Mouse (Mus musculus): ENCODE measurements around the gene Aaed1. TPM values are rescaled to one million over a fixed set of nuclear protein-coding genes. Genes with fewer than 3 reads are reported as not detected.

Aaed1 gene
- polyA plus RNA-seq, 1 experiment from 2014 or later: 51.9 TPM

DNA sequence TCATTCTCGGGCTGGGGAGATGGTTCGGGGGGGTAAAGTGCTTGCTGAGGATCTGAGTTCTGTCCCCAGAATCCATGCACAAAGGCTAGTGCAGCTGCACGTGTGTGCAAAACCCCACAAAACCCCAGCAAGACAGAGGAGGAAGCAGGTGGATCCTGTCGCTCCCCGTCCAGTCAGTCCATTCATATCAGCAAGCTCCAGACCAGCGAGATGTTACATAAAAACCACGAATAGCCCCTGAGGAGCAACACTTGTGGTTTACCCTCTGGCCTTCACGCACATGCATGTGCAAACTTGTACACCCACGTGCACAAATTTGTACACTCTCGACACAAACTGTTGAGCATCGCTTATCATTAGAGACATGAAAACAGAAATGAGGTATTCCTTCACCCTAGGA is 2.7 kb downstream of the Aaed1 start:
- Histone ChIP-seq H3K4me1 (ENCODE audit: insufficient read depth) (peaks cover 7% of the 10 kb centered on the region; the same call in 1 of the 2 replicates), H3K36me3 (ENCODE audit: insufficient read depth) (peaks cover 11% of the 10 kb centered on the region; the same call in 1 of the 2 replicates), H3K27me3 (ENCODE audit: insufficient read depth, low read length) (no peaks in the 10 kb centered on the region), H3K9me3 (ENCODE audit: low read depth, low read length) (no peaks in the 10 kb centered on the region), H3K4me3 (ENCODE audit: low read depth, low read length) (no peak overlapping the region), H3K27ac (ENCODE audit: low read depth) (peak overlapping the region; percentile 31; the same call in 1 of the 2 replicates), H3K9ac (no peak overlapping the region), H3K4me2 (peak overlapping the region; percentile 67; the same call in 1 of the 2 replicates)
- no peak for TF ChIP-seq CTCF (IDR thresholded peaks at IDR 0.05; ENCODE audit: low read depth)
- DNase-seq: no peak
- 54% methylated on average over 11 of the region's 11 CpGs for WGBS
- no peak for ATAC-seq (ENCODE audit: insufficient read depth)

GRCm38 (mm10) chr13:64309036-64309435 is 3.5 kb downstream of the Aaed1 start:
- TF ChIP-seq CTCF (IDR thresholded peaks at IDR 0.05; ENCODE audit: low read depth): peak; percentile 36
- WGBS: 45% methylated on average over 5 of the region's 5 CpGs
- no peaks in the 10 kb centered on the region for H3K27me3 ChIP-seq (ENCODE audit: insufficient read depth, low read length)
- H3K9me3 ChIP-seq (ENCODE audit: low read depth, low read length): no peaks in the 10 kb centered on the region
- ATAC-seq (ENCODE audit: insufficient read depth): no peak
- no peak overlapping the region for H3K27ac ChIP-seq (ENCODE audit: low read depth)
- DNase-seq: peak; percentile 55
- H3K9ac ChIP-seq: no peak overlapping the region
- H3K4me1 ChIP-seq (ENCODE audit: insufficient read depth): peaks cover 7% of the 10 kb centered on the region; the same call in 1 of the 2 replicates
- no peak overlapping the region for H3K4me3 ChIP-seq (ENCODE audit: low read depth, low read length)
- H3K36me3 ChIP-seq (ENCODE audit: insufficient read depth): peaks cover 11% of the 10 kb centered on the region; the same call in 1 of the 2 replicates
- H3K4me2 ChIP-seq: no peak overlapping the region

DNA sequence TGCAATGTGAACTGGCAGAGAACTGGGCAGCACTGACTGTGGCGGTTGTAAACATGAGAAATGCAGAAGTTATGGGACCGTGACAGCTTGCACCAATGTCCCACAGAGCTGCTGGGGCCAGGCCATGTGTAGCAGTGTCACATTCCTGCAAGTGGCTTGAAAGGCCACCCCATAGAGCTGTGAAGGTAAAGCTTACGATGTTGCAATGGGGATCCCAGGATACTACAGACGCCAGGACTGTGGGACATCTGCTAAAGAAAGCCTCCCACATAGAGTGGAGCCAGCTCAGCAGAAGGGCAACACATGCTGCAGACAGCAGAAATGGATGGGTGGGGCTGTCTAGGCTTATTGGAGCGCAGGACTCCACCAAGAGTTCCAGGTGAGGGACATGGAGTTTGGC is 5.0 kb downstream of the Aaed1 start:
- no peak overlapping the region for H3K4me2 ChIP-seq
- DNase-seq (no peak), ATAC-seq (ENCODE audit: insufficient read depth) (no peak)
- H3K9ac ChIP-seq: no peak overlapping the region
- no peak for TF ChIP-seq CTCF (IDR thresholded peaks at IDR 0.05; ENCODE audit: low read depth)
- no peak overlapping the region for H3K27ac ChIP-seq (ENCODE audit: low read depth)
- H3K4me3 ChIP-seq (ENCODE audit: low read depth, low read length): no peak overlapping the region
- H3K9me3 ChIP-seq (ENCODE audit: low read depth, low read length): no peaks in the 10 kb centered on the region
- peaks cover 19% of the 10 kb centered on the region for H3K36me3 ChIP-seq (ENCODE audit: insufficient read depth)
- H3K27me3 ChIP-seq (ENCODE audit: insufficient read depth, low read length): no peaks in the 10 kb centered on the region
- WGBS: 79% methylated on average over 5 of the region's 5 CpGs
- peaks cover 7% of the 10 kb centered on the region; the same call in 1 of the 2 replicates for H3K4me1 ChIP-seq (ENCODE audit: insufficient read depth)

GRCm38 (mm10) chr13:64306078-64306477 is 6.4 kb downstream of the Aaed1 start:
- H3K4me1 ChIP-seq (ENCODE audit: insufficient read depth): no peaks in the 10 kb centered on the region
- TF ChIP-seq CTCF (IDR thresholded peaks at IDR 0.05; ENCODE audit: low read depth): peak; percentile 87
- H3K4me3 ChIP-seq (ENCODE audit: low read depth, low read length): no peak overlapping the region
- ATAC-seq (ENCODE audit: insufficient read depth) (peak; percentile 27; the same call in 1 of the 2 replicates), DNase-seq (peak; percentile 86)
- no peak overlapping the region for H3K27ac ChIP-seq (ENCODE audit: low read depth)
- no peaks in the 10 kb centered on the region for H3K9me3 ChIP-seq (ENCODE audit: low read depth, low read length)
- 63% methylated on average over 3 of the region's 3 CpGs for WGBS
- H3K4me2 ChIP-seq: no peak overlapping the region
- H3K9ac ChIP-seq: no peak overlapping the region
- H3K27me3 ChIP-seq (ENCODE audit: insufficient read depth, low read length): no peaks in the 10 kb centered on the region
- peaks cover 19% of the 10 kb centered on the region for H3K36me3 ChIP-seq (ENCODE audit: insufficient read depth)

- H3K4me3 ChIP-seq (ENCODE audit: low read depth, low read length): no peak overlapping the region
Measured at GRCm38 (mm10) chr13:64299069-64299468, 13.4 kb downstream of the Aaed1 start.

DNA sequence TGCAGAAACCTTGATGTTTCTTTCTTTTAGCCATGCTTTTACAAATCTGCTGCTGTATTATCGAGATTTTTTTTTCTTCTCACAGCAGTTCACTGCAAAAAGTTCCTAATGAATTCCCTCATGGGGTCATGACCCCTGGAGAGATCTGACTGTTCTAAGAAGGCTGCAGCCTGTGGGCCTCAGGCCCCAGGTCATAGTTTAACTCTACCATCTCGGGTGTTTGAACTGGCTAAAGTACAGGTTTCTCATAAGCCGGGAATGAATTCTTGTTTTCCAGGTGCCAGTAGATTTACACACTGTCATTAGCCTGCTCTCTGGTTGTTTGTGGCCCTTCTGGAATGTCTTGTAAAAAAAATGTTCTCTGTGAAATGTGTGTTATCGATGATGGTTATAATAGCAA is 25.7 kb downstream of the Aaed1 start:
- no peak overlapping the region for H3K4me3 ChIP-seq (ENCODE audit: low read depth, low read length)
- DNase-seq: no peak

More at GRCm38 (mm10) chr13:64299069-64299468, 13.4 kb downstream of the Aaed1 start:
- H3K36me3 ChIP-seq (ENCODE audit: insufficient read depth): peaks cover 23% of the 10 kb centered on the region
- H3K4me2 ChIP-seq: no peak overlapping the region
- no peak overlapping the region for H3K9ac ChIP-seq
- ATAC-seq (ENCODE audit: insufficient read depth) (no peak), DNase-seq (no peak)
- no peak for TF ChIP-seq CTCF (IDR thresholded peaks at IDR 0.05; ENCODE audit: low read depth)
- 95% methylated on average over 1 of the region's 1 CpGs for WGBS
- H3K9me3 ChIP-seq (ENCODE audit: low read depth, low read length): no peaks in the 10 kb centered on the region
- H3K27me3 ChIP-seq (ENCODE audit: insufficient read depth, low read length): no peaks in the 10 kb centered on the region
- no peaks in the 10 kb centered on the region for H3K4me1 ChIP-seq (ENCODE audit: insufficient read depth)
- H3K27ac ChIP-seq (ENCODE audit: low read depth): no peak overlapping the region

DNA sequence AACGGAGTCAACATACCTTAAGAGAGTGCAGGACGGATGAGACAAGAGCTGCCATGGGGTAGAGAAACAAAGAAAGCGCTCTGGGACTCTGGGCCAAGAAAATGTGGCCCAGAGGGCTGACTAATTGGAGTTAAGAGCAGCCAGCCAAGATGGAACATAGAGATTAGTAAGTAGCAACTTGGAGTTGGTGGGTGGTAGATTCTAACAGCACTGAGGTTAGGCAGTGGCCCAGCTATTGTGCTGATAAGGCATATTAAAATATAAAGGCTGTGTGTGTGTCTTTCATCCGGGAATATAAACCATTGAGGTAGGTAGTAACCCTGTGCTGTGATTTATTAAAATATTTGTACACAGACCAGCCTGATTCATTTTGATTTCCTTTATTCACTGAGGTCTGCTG is 26.2 kb downstream of the Aaed1 start:
- TF ChIP-seq CTCF (IDR thresholded peaks at IDR 0.05; ENCODE audit: low read depth): no peak
- Histone ChIP-seq H3K9me3 (ENCODE audit: low read depth, low read length) (no peaks in the 10 kb centered on the region), H3K4me1 (ENCODE audit: insufficient read depth) (no peaks in the 10 kb centered on the region), H3K27me3 (ENCODE audit: insufficient read depth, low read length) (no peaks in the 10 kb centered on the region), H3K9ac (no peak overlapping the region), H3K27ac (ENCODE audit: low read depth) (no peak overlapping the region), H3K36me3 (ENCODE audit: insufficient read depth) (peaks cover under 1% of the 10 kb centered on the region; the same call in 1 of the 2 replicates), H3K4me2 (no peak overlapping the region), H3K4me3 (ENCODE audit: low read depth, low read length) (no peak overlapping the region)
- DNase-seq (no peak), ATAC-seq (ENCODE audit: insufficient read depth) (no peak)
- WGBS: 68% methylated on average over 4 of the region's 4 CpGs

More for the DNA sequence above, 25.7 kb downstream of the Aaed1 start:
- Histone ChIP-seq H3K9me3 (ENCODE audit: low read depth, low read length) (no peaks in the 10 kb centered on the region), H3K4me2 (no peak overlapping the region), H3K27me3 (ENCODE audit: insufficient read depth, low read length) (no peaks in the 10 kb centered on the region), H3K36me3 (ENCODE audit: insufficient read depth) (peaks cover 3% of the 10 kb centered on the region; the same call in 1 of the 2 replicates), H3K4me1 (ENCODE audit: insufficient read depth) (no peaks in the 10 kb centered on the region), H3K27ac (ENCODE audit: low read depth) (no peak overlapping the region), H3K9ac (no peak overlapping the region)
- ATAC-seq (ENCODE audit: insufficient read depth): no peak
- WGBS: 31% methylated on average over 4 of the region's 4 CpGs
- TF ChIP-seq CTCF (IDR thresholded peaks at IDR 0.05; ENCODE audit: low read depth): no peak

Data from lung, embryonic 14.5 days (tissue).